ENCODE assay signal across 8 mouse cellular contexts in genomic region chr9:123923146-123923991, GRCm38 (mm10). TPM values are rescaled to one million over a fixed set of nuclear protein-coding genes. Genes with fewer than 3 reads are reported as not detected.
DNase-seq lines count a peak whose midpoint lies in the region; ATAC-seq and TF ChIP-seq lines count a peak whose summit lies in the region.

No protein-coding gene starts in this region.

- TF ChIP-seq CTCF in heart, adult 2 months (IDR thresholded peaks at IDR 0.05): no peak
- TF ChIP-seq CTCF in lung, postnatal 0 days (IDR thresholded peaks at IDR 0.05): no peak; the same call in 1 of the 2 replicates

- WGBS in heart, adult 2 months: under 1% methylated on average over 51 of the region's 53 CpGs
- under 1% methylated on average over 48 of the region's 53 CpGs for WGBS in kidney, embryonic 15.5 days
- WGBS in lung, postnatal 0 days: 5% methylated on average over 43 of the region's 53 CpGs

- TF ChIP-seq EP300 in heart, adult 2 months (IDR thresholded peaks at IDR 0.05; ENCODE audit: insufficient read depth, low read depth, low read length): no peak
- TF ChIP-seq EP300 in lung, postnatal 0 days (IDR thresholded peaks at IDR 0.05): no peak

- 0 out of 2 replicates have a peak, but pooled peaks have one; percentile 22 for ATAC-seq in kidney, embryonic 15.5 days (replicated peaks; ENCODE audit: low FRiP score)
- ATAC-seq in lung, postnatal 0 days: no peak
- no peak for ATAC-seq in frontal cortex, adult (ENCODE audit: low TSS enrichment)

- TF ChIP-seq POLR2A in heart, adult 2 months (IDR thresholded peaks at IDR 0.05; ENCODE audit: insufficient read depth, low read depth, low read length): no peak

- peak overlapping the region; percentile 65 for H3K9ac ChIP-seq in heart, adult 2 months (ENCODE audit: low read depth, low read length)
- H3K9ac ChIP-seq in kidney, embryonic 15.5 days: peak overlapping the region; percentile 14
- 0 out of 2 replicates have a peak overlapping the region, but pooled peaks have one; percentile 34 for H3K9ac ChIP-seq in lung, postnatal 0 days (replicated peaks; ENCODE audit: low read depth)

- no peaks in the 10 kb centered on the region for H3K36me3 ChIP-seq in heart, adult 2 months (ENCODE audit: control insufficient read depth, insufficient read depth, low read length)
- no peaks in the 10 kb centered on the region for H3K36me3 ChIP-seq in kidney, embryonic 15.5 days
- no peaks in the 10 kb centered on the region for H3K36me3 ChIP-seq in lung, postnatal 0 days (ENCODE audit: insufficient read depth, low read length)

- peak overlapping the region; percentile 36 for H3K4me3 ChIP-seq in heart, adult 2 months
- H3K4me3 ChIP-seq in kidney, embryonic 15.5 days (replicated peaks): peak overlapping the region; percentile 64
- peak overlapping the region; percentile 50 for H3K4me3 ChIP-seq in lung, postnatal 0 days (ENCODE audit: low read depth, low read length)

- H3K27me3 ChIP-seq in heart, adult 2 months (ENCODE audit: control insufficient read depth, insufficient read depth, low read length): no peaks in the 10 kb centered on the region
- H3K27me3 ChIP-seq in kidney, embryonic 15.5 days: peaks cover 8% of the 10 kb centered on the region; the same call in 1 of the 2 replicates
- H3K27me3 ChIP-seq in lung, postnatal 0 days (replicated peaks; ENCODE audit: insufficient read depth, low read length): no peaks in the 10 kb centered on the region

- H3K27ac ChIP-seq in heart, adult 2 months: peak overlapping the region; percentile 12; the same call in 1 of the 2 replicates
- H3K27ac ChIP-seq in kidney, embryonic 15.5 days: 0 out of 2 replicates have a peak overlapping the region, but pooled peaks have one; percentile 6
- H3K27ac ChIP-seq in lung, postnatal 0 days (ENCODE audit: low read length): peak overlapping the region; percentile 20; the same call in 1 of the 2 replicates

- DNase-seq in 416B (ENCODE audit: low read depth): peak; percentile 73
- peak; percentile 84 for DNase-seq in CD4-positive helper T cell, adult 2 months (ENCODE audit: low read depth, low spot score)
- peak; percentile 25 to 36 for DNase-seq in cerebellum, postnatal 4 days (ENCODE audit: low spot score in 2 of 2)
- peak; percentile 41 to 53 for DNase-seq in heart, adult 2 months
- peak; percentile 65 for DNase-seq in lung, postnatal 0 days (ENCODE audit: low spot score)
- DNase-seq in retina, postnatal 1 day: peak; percentile 71

- H3K9me3 ChIP-seq in kidney, embryonic 15.5 days (replicated peaks): no peaks in the 10 kb centered on the region
- H3K9me3 ChIP-seq in lung, postnatal 0 days (ENCODE audit: low read length): no peaks in the 10 kb centered on the region

- H3K4me1 ChIP-seq in heart, adult 2 months (ENCODE audit: control insufficient read depth, insufficient read depth, low read length): peaks cover 3% of the 10 kb centered on the region
- H3K4me1 ChIP-seq in kidney, embryonic 15.5 days: peaks cover 28% of the 10 kb centered on the region
- no peaks in the 10 kb centered on the region for H3K4me1 ChIP-seq in lung, postnatal 0 days (ENCODE audit: insufficient read depth, low read depth, low read length)

- H3K4me2 ChIP-seq in kidney, embryonic 15.5 days: peak overlapping the region; percentile 89
- H3K4me2 ChIP-seq in lung, postnatal 0 days (replicated peaks; ENCODE audit: low read depth, low read length): peak overlapping the region; percentile 82

- no peaks in the 10 kb centered on the region for H3K79me2 ChIP-seq in heart, adult 2 months (replicated peaks; ENCODE audit: control insufficient read depth, insufficient read depth, low read length)

- intact Hi-C loops in heart, adult 2 months (cut with DNase I): no loop called here

RNA-seq across cellular contexts. Expression of gene Ccr1, which starts 45.1 kb away (rescaled TPM):
- under 1 TPM; 0.48 to 0.89 TPM for total RNA-seq in heart, adult 2 months (2021)
- polyA plus RNA-seq in heart, adult 2 months (2012; rRNA removed): 0.96 and 1.8 TPM in 2 replicates
- polyA plus RNA-seq in kidney, embryonic 15.5 days (2015; fragmentation: Nextera tagmentation; extraction: Ambion mirVana): 1.9 and 2.7 TPM in 2 replicates
- polyA plus RNA-seq in lung, postnatal 0 days (2015; fragmentation: Nextera tagmentation; extraction: Ambion mirVana): 8.2 and 9.9 TPM in 2 replicates

RNA-seq across cellular contexts. Expression of gene Ccr1l1, which starts 54.8 kb away (rescaled TPM):
- total RNA-seq in heart, adult 2 months (2021): not detected
- polyA plus RNA-seq in heart, adult 2 months (2012; rRNA removed): not detected in 2 replicates
- polyA plus RNA-seq in kidney, embryonic 15.5 days (2015; fragmentation: Nextera tagmentation; extraction: Ambion mirVana): not detected in 2 replicates
- not detected in 2 replicates for polyA plus RNA-seq in lung, postnatal 0 days (2015; fragmentation: Nextera tagmentation; extraction: Ambion mirVana)

Comparison
In these comparisons a context has a peak if more than half of its experiments do, and no peak if none do; other contexts are left out.
1. DNase-seq: peak in every context shown above with its lines; median percentile 84 in CD4-positive helper T cell, adult 2 months; 73 in 416B; 71 in retina, postnatal 1 day; 65 in lung, postnatal 0 days; 47 in heart, adult 2 months; 30 in cerebellum, postnatal 4 days.
2. H3K9ac ChIP-seq: peak in every context shown above with its lines; median percentile 65 in heart, adult 2 months; 34 in lung, postnatal 0 days; 14 in kidney, embryonic 15.5 days.